In genomic region chr7:4995268-4996002, GRCm38 (mm10) we compare ENCODE assay signal across 8 mouse cellular contexts. TPM values are rescaled to one million over a fixed set of nuclear protein-coding genes. Genes with fewer than 3 reads are reported as not detected.
DNase-seq lines count a peak whose midpoint lies in the region; ATAC-seq and TF ChIP-seq lines count a peak whose summit lies in the region.

No protein-coding gene starts in this region.

- H3K27ac ChIP-seq in ES-E14 (ENCODE audit: insufficient read depth, low read depth, low read length, poor library complexity, severe bottlenecking), result no peak overlapping the region
- H3K27ac ChIP-seq in heart, embryonic 14.5 days (replicated peaks in 1 of 2; ENCODE audit: control insufficient read depth in 1 of 2, insufficient read depth in 1 of 2, low read depth in 2 of 2, low read length in 2 of 2), result peak overlapping the region; percentile 42 to 55; a peak in 3 of 4 replicates
- no peak overlapping the region for H3K27ac ChIP-seq in liver, postnatal 0 days (ENCODE audit: low read depth)

- peak overlapping the region; percentile 85 to 86 for H3K4me3 ChIP-seq in ES-E14 (ENCODE audit: insufficient read depth in 1 of 2, low read depth in 1 of 2, low read length in 2 of 2, poor library complexity in 1 of 2, severe bottlenecking in 1 of 2)
- H3K4me3 ChIP-seq in heart, embryonic 14.5 days (ENCODE audit: control insufficient read depth in 1 of 2, insufficient read depth in 1 of 2, low read depth in 1 of 2, low read length in 2 of 2), result peak overlapping the region; percentile 79 to 85
- H3K4me3 ChIP-seq in liver, postnatal 0 days (ENCODE audit: low read depth, low read length), result peak overlapping the region; percentile 65

- peaks cover 0 to 3% of the 10 kb centered on the region in 2 experiments; a peak in 1 of 4 replicates for H3K4me1 ChIP-seq in ES-E14 (ENCODE audit: control insufficient read depth in 2 of 2, insufficient read depth in 2 of 2, low read length in 2 of 2, poor library complexity in 1 of 2)
- peaks cover 10 to 25% of the 10 kb centered on the region in 2 experiments; a peak in 3 of 4 replicates for H3K4me1 ChIP-seq in heart, embryonic 14.5 days (ENCODE audit: control insufficient read depth in 2 of 2, insufficient read depth in 2 of 2, low read length in 2 of 2)
- peaks cover 14% of the 10 kb centered on the region; the same call in 1 of the 2 replicates for H3K4me1 ChIP-seq in liver, postnatal 0 days (ENCODE audit: insufficient read depth)

- ATAC-seq in heart, embryonic 14.5 days (ENCODE audit: insufficient number of reproducible peaks, insufficient read depth, low FRiP score, low read depth), result peak; percentile 7; the same call in 1 of the 2 replicates
- ATAC-seq in liver, postnatal 0 days, result peak; percentile 24

- peak overlapping the region; percentile 72 for H3K9ac ChIP-seq in ES-E14 (ENCODE audit: insufficient read depth, low read depth, low read length, poor library complexity, severe bottlenecking)
- peak overlapping the region; percentile 92 for H3K9ac ChIP-seq in heart, embryonic 14.5 days (ENCODE audit: low read length)
- peak overlapping the region; percentile 76 for H3K9ac ChIP-seq in liver, postnatal 0 days (replicated peaks)

- H3K27me3 ChIP-seq in heart, embryonic 14.5 days (ENCODE audit: control insufficient read depth, insufficient read depth, low read length), result peaks cover 23% of the 10 kb centered on the region
- no peaks in the 10 kb centered on the region for H3K27me3 ChIP-seq in liver, postnatal 0 days (ENCODE audit: insufficient read depth, low read length)

- DNase-seq in heart, adult 8-10 months (ENCODE audit: low spot score), result peak; percentile 16
- no peak for DNase-seq in heart, adult 18-20 months
- no peak for DNase-seq in ES-E14 (ENCODE audit: low read depth, low spot score)
- DNase-seq in liver, postnatal 0 days, result no peak
- no peak for DNase-seq in embryo, embryonic 10.5 days (ENCODE audit: low spot score)
- no peak for DNase-seq in adrenal gland, postnatal 4 days (ENCODE audit: low spot score in 2 of 2)
- DNase-seq in spleen, adult 18-20 months, result no peak

- H3K4me2 ChIP-seq in heart, embryonic 14.5 days (ENCODE audit: low read length), result peak overlapping the region; percentile 90
- H3K4me2 ChIP-seq in liver, postnatal 0 days (ENCODE audit: low read depth, low read length), result peak overlapping the region; percentile 78

- no peaks in the 10 kb centered on the region for H3K9me3 ChIP-seq in ES-E14 (ENCODE audit: control insufficient read depth, insufficient read depth, low read depth, low read length)
- no peaks in the 10 kb centered on the region for H3K9me3 ChIP-seq in heart, embryonic 14.5 days (ENCODE audit: control insufficient read depth, low read length)
- H3K9me3 ChIP-seq in liver, postnatal 0 days (ENCODE audit: low read length), result no peaks in the 10 kb centered on the region

- no peaks in the 10 kb centered on the region for H3K36me3 ChIP-seq in ES-E14 (ENCODE audit: control insufficient read depth, insufficient read depth, low read length, poor library complexity, severe bottlenecking)
- peaks cover 28% of the 10 kb centered on the region for H3K36me3 ChIP-seq in heart, embryonic 14.5 days (ENCODE audit: control insufficient read depth, insufficient read depth, low read length)
- H3K36me3 ChIP-seq in liver, postnatal 0 days (replicated peaks; ENCODE audit: insufficient read depth, low read length), result no peaks in the 10 kb centered on the region

- no peak for TF ChIP-seq CTCF in liver, postnatal 0 days (IDR thresholded peaks at IDR 0.05; ENCODE audit: low read depth)

- in situ Hi-C loops in ES-E14 (cut with MboI; ENCODE audit: low sequenced_read_pairs in 2 of 2, unreplicated experiment in 2 of 2), result no loop called here

- WGBS in heart, embryonic 14.5 days, result 7% methylated on average over 19 of the region's 19 CpGs
- WGBS in liver, postnatal 0 days (ENCODE audit: insufficient replicate concordance), result 8% methylated on average over 19 of the region's 19 CpGs

- TF ChIP-seq EP300 in liver, postnatal 0 days (IDR thresholded peaks at IDR 0.05; ENCODE audit: low read depth), result no peak

TF ChIP-seq in ES-E14, 5 proteins besides CTCF, POLR2A, EP300 and RAD21:
- TF ChIP-seq ZC3H11A (IDR thresholded peaks at IDR 0.05; ENCODE audit: borderline replicate concordance, low read depth, low read length) (no peak), CHD2 (IDR thresholded peaks at IDR 0.05; ENCODE audit: low read depth, low read length) (no peak), HCFC1 (IDR thresholded peaks at IDR 0.05; ENCODE audit: borderline replicate concordance, insufficient read depth, low read length) (0 out of 2 replicates have a peak, but pooled peaks have one; percentile 7)

RNA-seq across cellular contexts. Expression of gene Zfp579, which starts 0.5 kb away (rescaled TPM):
- total RNA-seq in heart, adult 8-10 months (2022), result 10 to 100 TPM in 3 of 4 experiments, 1 to 10 TPM in 1; 9.7 to 19.8 (median 11.8) TPM
- 10 to 100 TPM; 11.0 to 12.6 TPM for total RNA-seq in heart, adult 18-20 months (2021)
- 2.9 and 3.4 TPM in 2 replicates for total RNA-seq in ES-E14 (2012; rRNA removed)
- polyA plus RNA-seq in heart, embryonic 14.5 days (2014; fragmentation: Nextera tagmentation; extraction: Ambion mirVana), result 29.8 and 33.5 TPM in 2 replicates
- 3.2 and 4.0 TPM in 2 replicates for polyA plus RNA-seq in liver, postnatal 0 days (2015; fragmentation: Nextera tagmentation; extraction: Ambion mirVana)
- 10 to 100 TPM; 34.1 to 35.2 TPM for total RNA-seq in adrenal gland, postnatal 4 days (2021)

RNA-seq across cellular contexts. Expression of gene Zfp524, which starts 18.8 kb away (rescaled TPM):
- total RNA-seq in heart, adult 8-10 months (2022), result 10 to 100 TPM in 2 of 4 experiments, 1 to 10 TPM in 2; 7.2 to 12.1 (median 9.5) TPM
- 10 to 100 TPM in 1 of 2 experiments, 1 to 10 TPM in 1; 9.2 to 11.8 TPM for total RNA-seq in heart, adult 18-20 months (2021)
- 2.6 and 3.9 TPM in 2 replicates for total RNA-seq in ES-E14 (2012; rRNA removed)
- 12.6 and 13.6 TPM in 2 replicates for polyA plus RNA-seq in heart, embryonic 14.5 days (2014; fragmentation: Nextera tagmentation; extraction: Ambion mirVana)
- 9.1 and 10.4 TPM in 2 replicates for polyA plus RNA-seq in liver, postnatal 0 days (2015; fragmentation: Nextera tagmentation; extraction: Ambion mirVana)
- total RNA-seq in adrenal gland, postnatal 4 days (2021), result 10 to 100 TPM; 10.6 to 11.1 TPM

RNA-seq across cellular contexts. Expression of gene Fiz1, which starts 19.1 kb away (rescaled TPM):
- total RNA-seq in heart, adult 8-10 months (2022), result 10 to 100 TPM; 15.2 to 25.9 (median 17.5) TPM
- total RNA-seq in heart, adult 18-20 months (2021), result 10 to 100 TPM; 16.2 to 17.0 TPM
- 45.9 and 47.4 TPM in 2 replicates for total RNA-seq in ES-E14 (2012; rRNA removed)
- polyA plus RNA-seq in heart, embryonic 14.5 days (2014; fragmentation: Nextera tagmentation; extraction: Ambion mirVana), result 23.4 and 23.8 TPM in 2 replicates
- polyA plus RNA-seq in liver, postnatal 0 days (2015; fragmentation: Nextera tagmentation; extraction: Ambion mirVana), result 9.6 and 10.1 TPM in 2 replicates
- total RNA-seq in adrenal gland, postnatal 4 days (2021), result 10 to 100 TPM; 39.6 to 40.5 TPM

RNA-seq across cellular contexts. Expression of gene Gm44973, which starts 19.9 kb away (rescaled TPM):
- total RNA-seq in heart, adult 8-10 months (2022), result not detected
- total RNA-seq in heart, adult 18-20 months (2021), result not detected
- not detected in 2 replicates for total RNA-seq in ES-E14 (2012; rRNA removed)
- 0.34 TPM in 1 of 2 replicates, not detected in the other for polyA plus RNA-seq in heart, embryonic 14.5 days (2014; fragmentation: Nextera tagmentation; extraction: Ambion mirVana)
- polyA plus RNA-seq in liver, postnatal 0 days (2015; fragmentation: Nextera tagmentation; extraction: Ambion mirVana), result 1.8 and 2.1 TPM in 2 replicates
- not detected for total RNA-seq in adrenal gland, postnatal 4 days (2021)

RNA-seq across cellular contexts. Expression of gene Sbk3, which starts 24.5 kb away (rescaled TPM):
- total RNA-seq in heart, adult 8-10 months (2022), result 10 to 100 TPM; 28.3 to 70.4 (median 46.3) TPM
- total RNA-seq in heart, adult 18-20 months (2021), result 10 to 100 TPM; 37.3 to 39.0 TPM
- not detected in 2 replicates for total RNA-seq in ES-E14 (2012; rRNA removed)
- polyA plus RNA-seq in heart, embryonic 14.5 days (2014; fragmentation: Nextera tagmentation; extraction: Ambion mirVana), result 0.42 and 0.80 TPM in 2 replicates
- polyA plus RNA-seq in liver, postnatal 0 days (2015; fragmentation: Nextera tagmentation; extraction: Ambion mirVana), result not detected in 2 replicates
- under 1 TPM; 0.20 to 0.28 TPM for total RNA-seq in adrenal gland, postnatal 4 days (2021)

Comparison
In these comparisons a context has a peak if more than half of its experiments do, and no peak if none do; other contexts are left out.
1. H3K27ac ChIP-seq: peak in heart, embryonic 14.5 days (2 of 2); none in ES-E14 (single experiment) and liver, postnatal 0 days (single experiment).
2. Peak in every context shown above with its lines, with median percentiles within 50 percentile points of each other: H3K4me3 ChIP-seq and H3K9ac ChIP-seq.